Mouse (Mus musculus): ENCODE results near the gene Cct6b.

The Cct6b gene

GRCm38 (mm10) chr11:82763742-82764437 lies at the start of gene Cct6b, which contains the start of gene Zfp830:
Cct6b (minus strand) TSS chr11:82764321.
Zfp830 (plus strand) TSS chr11:82764345.
- DNase-seq (ENCODE audit: extremely low read depth, low read depth, low spot score): peak; percentile 19

GRCm38 (mm10) chr11:82808485-82808884 lies 44.4 kb upstream of the Cct6b start:
- no peak for DNase-seq (ENCODE audit: extremely low read depth, low read depth, low spot score)

- no peak for DNase-seq (ENCODE audit: extremely low read depth, low read depth, low spot score)
These were observed 43.2 kb upstream of the Cct6b start for GRCm38 (mm10) chr11:82807370-82807769.

GRCm38 (mm10) chr11:82806656-82807055 lies 42.5 kb upstream of the Cct6b start:
- no peak for DNase-seq (ENCODE audit: extremely low read depth, low read depth, low spot score)

GRCm38 (mm10) chr11:82783453-82783852 lies 19.3 kb upstream of the Cct6b start:
- no peak for DNase-seq (ENCODE audit: extremely low read depth, low read depth, low spot score)

GRCm38 (mm10) chr11:82782197-82782596 lies 18.1 kb upstream of the Cct6b start:
- no peak for DNase-seq (ENCODE audit: extremely low read depth, low read depth, low spot score)

- DNase-seq (ENCODE audit: extremely low read depth, low read depth, low spot score): peak; percentile 14
These were observed 17.1 kb upstream of the Cct6b start, which contains the start of gene Lig3 for GRCm38 (mm10) chr11:82780983-82781903. Lig3 (plus strand) TSS chr11:82781108.

GRCm38 (mm10) chr11:82780134-82780533 lies 16.0 kb upstream of the Cct6b start:
- no peak for DNase-seq (ENCODE audit: extremely low read depth, low read depth, low spot score)

- no peak for DNase-seq (ENCODE audit: extremely low read depth, low read depth, low spot score)
These were observed 360 bp upstream of the Cct6b start for GRCm38 (mm10) chr11:82764438-82764924.

GRCm38 (mm10) chr11:82763261-82763660 lies 860 bp downstream of the Cct6b start:
- no peak for DNase-seq (ENCODE audit: extremely low read depth, low read depth, low spot score)

GRCm38 (mm10) chr11:82762286-82762829 lies 1.8 kb downstream of the Cct6b start:
- no peak for DNase-seq (ENCODE audit: extremely low read depth, low read depth, low spot score)

- no peak for DNase-seq (ENCODE audit: extremely low read depth, low read depth, low spot score)
These were observed 8.2 kb downstream of the Cct6b start for GRCm38 (mm10) chr11:82755919-82756318.

- DNase-seq (ENCODE audit: extremely low read depth, low read depth, low spot score): no peak
These were observed 11.6 kb downstream of the Cct6b start for GRCm38 (mm10) chr11:82752349-82753115.

- DNase-seq (ENCODE audit: extremely low read depth, low read depth, low spot score): no peak
These were observed 17.2 kb downstream of the Cct6b start for GRCm38 (mm10) chr11:82746857-82747366.

GRCm38 (mm10) chr11:82746138-82746537 lies 18.0 kb downstream of the Cct6b start:
- DNase-seq (ENCODE audit: extremely low read depth, low read depth, low spot score): no peak

- DNase-seq (ENCODE audit: extremely low read depth, low read depth, low spot score): no peak
These were observed 25.1 kb downstream of the Cct6b start for GRCm38 (mm10) chr11:82739006-82739405.

GRCm38 (mm10) chr11:82734227-82734626 lies 29.9 kb downstream of the Cct6b start:
- DNase-seq (ENCODE audit: extremely low read depth, low read depth, low spot score): no peak

GRCm38 (mm10) chr11:82726862-82727261 lies 37.3 kb downstream of the Cct6b start:
- no peak for DNase-seq (ENCODE audit: extremely low read depth, low read depth, low spot score)

- no peak for DNase-seq (ENCODE audit: extremely low read depth, low read depth, low spot score)
These were observed 44.8 kb downstream of the Cct6b start for GRCm38 (mm10) chr11:82719294-82719693.

- no peak for DNase-seq (ENCODE audit: extremely low read depth, low read depth, low spot score)
These were observed 51.4 kb downstream of the Cct6b start for GRCm38 (mm10) chr11:82712681-82713080.

All from fat pad, adult 2 months (tissue).